Mouse (Mus musculus) heart, embryonic 12.5 days (tissue): Measurements from ENCODE around the gene Hnrnpab. TPM values are rescaled to one million over a fixed set of nuclear protein-coding genes. Genes with fewer than 3 reads are reported as not detected.

ENCODE experiments used
- ATAC-seq: fragments of 200-750 bp; cut with Nextera tagmentation; 2 replicates; pipeline ENCODE4 v1.8.0; 2017; ENCODE audit warnings: moderate TSS enrichment, moderate library complexity; ENCODE audit not compliant: insufficient number of reproducible peaks, low FRiP score
- H3K27ac ChIP-seq: fragments of 300-500 bp; sonication (generic); 2 replicates; pipeline ENCODE4 v1.5.1; 2016; ENCODE audit warnings: mild to moderate bottlenecking, moderate library complexity; ENCODE audit not compliant: poor library complexity, severe bottlenecking
- H3K27me3 ChIP-seq: fragments of 300-500 bp; sonication (generic); replicated peaks from 2 replicates; pipeline ENCODE4 v1.6.1; 2016; ENCODE audit warnings: mild to moderate bottlenecking, moderate library complexity
- H3K36me3 ChIP-seq: fragments of 300-500 bp; sonication (generic); 2 replicates; pipeline ENCODE4 v1.6.1; 2016; ENCODE audit warnings: mild to moderate bottlenecking, moderate library complexity
- H3K4me1 ChIP-seq: fragments of 300-500 bp; sonication (generic); replicated peaks from 2 replicates; pipeline ENCODE4 v1.6.1; 2016; ENCODE audit warnings: mild to moderate bottlenecking
- H3K4me2 ChIP-seq: fragments of 300-500 bp; sonication (generic); 2 replicates; pipeline ENCODE4 v1.6.1; 2016; ENCODE audit warnings: mild to moderate bottlenecking, moderate library complexity
- H3K4me3 ChIP-seq: fragments of 300-500 bp; sonication (generic); 2 replicates; pipeline ENCODE4 v1.5.1; 2016; ENCODE audit warnings: mild to moderate bottlenecking
- H3K9ac ChIP-seq: fragments of 300-500 bp; sonication (generic); 2 replicates; pipeline ENCODE4 v1.6.1; 2016; ENCODE audit warnings: mild to moderate bottlenecking, moderate library complexity
- H3K9me3 ChIP-seq: fragments of 300-500 bp; sonication (generic); replicated peaks from 2 replicates; pipeline ENCODE4 v1.6.1; 2016; ENCODE audit warnings: mild to moderate bottlenecking, moderate library complexity
- WGBS: fragments of 180-500 bp; shearing (Covaris S2); methylation state at CpG from one replicate; pipeline ENCODE4 v1.1.7; 2016; 5-methylcytosine and 5-hydroxymethylcytosine counted together
- polyA plus RNA-seq: library from polyadenylated mRNA; unstranded; fragments of >200 nt; fragmentation: Nextera tagmentation; extraction: Ambion mirVana; gene quantifications from 2 replicates; pipeline ENCODE4 v1.2.1, GENCODE M21; 2016

Gene Hnrnpab
- polyA plus RNA-seq, 1 experiment from 2014 or later, result 428 TPM

DNA sequence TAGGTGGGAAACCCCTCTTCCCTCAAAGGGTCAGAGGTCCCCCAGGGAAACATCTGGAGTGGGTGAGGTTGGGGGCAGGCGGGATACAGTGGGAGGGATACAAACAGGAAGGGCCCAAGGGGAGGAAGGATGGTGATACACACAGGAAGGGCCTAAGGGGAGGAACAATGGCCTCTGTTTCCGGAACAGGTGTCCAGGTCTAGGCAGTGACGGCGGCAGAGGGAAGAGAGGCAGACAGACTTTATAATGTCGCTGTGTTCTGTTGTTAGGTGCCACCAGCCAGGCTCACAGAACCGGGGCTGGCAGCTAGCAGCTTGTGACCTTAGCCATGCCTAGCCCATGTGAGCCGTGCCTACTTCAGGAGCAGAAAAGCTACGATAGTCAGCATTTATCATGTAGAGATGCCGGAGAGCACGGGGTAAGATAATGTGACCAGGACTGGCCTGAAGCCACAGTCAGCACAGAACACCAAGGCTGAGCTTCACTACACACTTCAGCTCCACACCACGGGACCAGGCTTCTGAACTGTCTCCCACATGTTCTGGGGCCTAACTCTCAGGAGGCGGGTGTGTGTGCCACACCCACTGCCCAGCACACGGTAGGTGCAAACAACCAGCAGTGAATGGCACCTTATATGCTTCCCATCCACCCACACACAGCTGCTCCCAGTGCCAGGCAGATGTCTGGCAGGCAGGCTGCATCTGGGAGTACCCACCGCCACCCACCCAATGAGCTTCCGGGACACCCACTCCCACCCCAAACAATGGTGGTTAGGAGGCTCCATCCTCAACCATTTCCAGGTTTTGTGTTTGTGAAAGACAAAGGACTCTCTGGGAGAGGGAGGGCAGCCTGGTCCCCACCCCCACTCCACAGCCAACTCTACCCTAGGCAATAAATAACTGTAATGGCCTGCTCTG, 40.4 kb upstream of the Hnrnpab start:
- H3K9ac ChIP-seq, result no peak overlapping the region
- no peak overlapping the region for H3K4me3 ChIP-seq
- peaks cover 16% of the 10 kb centered on the region; the same call in 1 of the 2 replicates for H3K27me3 ChIP-seq
- peak overlapping the region; percentile 15; the same call in 1 of the 2 replicates for H3K4me2 ChIP-seq
- H3K27ac ChIP-seq, result no peak overlapping the region
- peaks cover 46% of the 10 kb centered on the region for H3K4me1 ChIP-seq
- WGBS, result 57% methylated on average over 15 of the region's 15 CpGs
- H3K9me3 ChIP-seq, result no peaks in the 10 kb centered on the region
- peaks cover 21% of the 10 kb centered on the region for H3K36me3 ChIP-seq
- no peak; the same call in 1 of the 2 replicates for ATAC-seq

DNA sequence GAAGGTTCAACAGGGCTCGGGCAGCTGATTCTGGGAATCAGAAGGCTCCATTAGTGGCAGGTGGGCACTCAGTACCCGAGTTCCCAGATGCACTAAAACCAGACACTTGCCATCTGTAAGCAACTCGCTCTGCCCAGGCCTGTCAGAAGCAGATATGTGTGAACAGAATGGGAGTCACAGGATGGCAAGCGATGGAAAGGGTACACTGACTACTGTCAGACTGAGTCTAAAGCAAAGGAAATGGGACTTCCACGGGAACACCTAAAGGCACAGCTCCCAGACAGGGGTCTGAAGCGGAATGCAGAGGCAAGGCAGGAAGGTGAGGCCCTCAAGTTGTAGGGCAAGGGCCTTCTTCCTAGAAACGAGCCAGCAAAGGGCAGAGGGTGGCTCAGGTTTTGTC, 39.6 kb upstream of the Hnrnpab start:
- H3K27me3 ChIP-seq, result peaks cover 16% of the 10 kb centered on the region; the same call in 1 of the 2 replicates
- WGBS, result 75% methylated on average over 7 of the region's 7 CpGs
- no peak for ATAC-seq
- H3K9me3 ChIP-seq, result no peaks in the 10 kb centered on the region
- H3K9ac ChIP-seq, result no peak overlapping the region
- H3K36me3 ChIP-seq, result peaks cover 21% of the 10 kb centered on the region
- H3K4me1 ChIP-seq, result peaks cover 46% of the 10 kb centered on the region
- no peak overlapping the region for H3K27ac ChIP-seq
- H3K4me2 ChIP-seq, result no peak overlapping the region
- no peak overlapping the region for H3K4me3 ChIP-seq

GRCm38 (mm10) chr11:51645293-51645692, 38.6 kb upstream of the Hnrnpab start:
- H3K4me3 ChIP-seq, result no peak overlapping the region
- H3K27me3 ChIP-seq, result peaks cover 16% of the 10 kb centered on the region; the same call in 1 of the 2 replicates
- peaks cover 21% of the 10 kb centered on the region for H3K36me3 ChIP-seq
- no peaks in the 10 kb centered on the region for H3K9me3 ChIP-seq
- WGBS, result 83% methylated on average over 13 of the region's 13 CpGs
- no peak overlapping the region for H3K27ac ChIP-seq
- no peak for ATAC-seq
- H3K4me1 ChIP-seq, result peaks cover 43% of the 10 kb centered on the region
- H3K9ac ChIP-seq, result no peak overlapping the region
- no peak overlapping the region for H3K4me2 ChIP-seq

- peaks cover 21% of the 10 kb centered on the region for H3K36me3 ChIP-seq
- H3K27me3 ChIP-seq, result peaks cover 16% of the 10 kb centered on the region; the same call in 1 of the 2 replicates
- H3K27ac ChIP-seq, result no peak overlapping the region
- no peak overlapping the region for H3K9ac ChIP-seq
- 68% methylated on average over 16 of the region's 16 CpGs for WGBS
- H3K4me2 ChIP-seq, result peak overlapping the region; percentile 10
- no peak for ATAC-seq
- 0 out of 2 replicates have a peak overlapping the region, but pooled peaks have one; percentile 2 for H3K4me3 ChIP-seq
- H3K4me1 ChIP-seq, result peaks cover 33% of the 10 kb centered on the region
- no peaks in the 10 kb centered on the region for H3K9me3 ChIP-seq
Observed at GRCm38 (mm10) chr11:51644217-51644616, 37.6 kb upstream of the Hnrnpab start.

- H3K27me3 ChIP-seq, result peaks cover 16% of the 10 kb centered on the region; the same call in 1 of the 2 replicates
- no peak overlapping the region for H3K9ac ChIP-seq
- peaks cover 28% of the 10 kb centered on the region for H3K4me1 ChIP-seq
- no peaks in the 10 kb centered on the region for H3K9me3 ChIP-seq
- H3K4me2 ChIP-seq, result peak overlapping the region; percentile 10
- WGBS, result 40% methylated on average over 15 of the region's 15 CpGs
- peaks cover 21% of the 10 kb centered on the region for H3K36me3 ChIP-seq
- ATAC-seq, result no peak
- H3K4me3 ChIP-seq, result 0 out of 2 replicates have a peak overlapping the region, but pooled peaks have one; percentile 2
- H3K27ac ChIP-seq, result no peak overlapping the region
Observed at GRCm38 (mm10) chr11:51643761-51644160, 37.1 kb upstream of the Hnrnpab start.

DNA sequence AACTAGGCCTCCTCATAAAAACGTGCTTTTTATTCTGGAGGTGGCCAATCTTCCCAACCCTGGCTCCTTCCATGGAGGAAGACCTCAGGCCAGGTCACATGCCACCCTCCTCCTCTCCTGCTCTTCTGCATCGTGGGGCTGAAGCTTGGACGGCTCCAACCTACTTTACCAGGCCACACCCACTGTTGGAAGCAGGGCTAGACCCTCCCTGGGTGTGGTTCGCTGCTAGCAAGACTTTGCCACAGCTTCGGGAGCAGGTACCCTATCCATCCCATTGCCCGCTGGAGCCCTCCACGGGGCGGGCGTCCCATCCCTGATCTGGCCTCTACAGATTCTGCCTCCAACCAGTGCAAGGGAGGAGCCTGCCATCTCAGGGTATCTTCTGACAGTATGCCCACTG, 36.6 kb upstream of the Hnrnpab start:
- Histone ChIP-seq H3K27me3 (peaks cover 16% of the 10 kb centered on the region; the same call in 1 of the 2 replicates), H3K27ac (no peak overlapping the region), H3K4me3 (no peak overlapping the region), H3K4me2 (peak overlapping the region; percentile 10; the same call in 1 of the 2 replicates), H3K9ac (no peak overlapping the region), H3K4me1 (peaks cover 22% of the 10 kb centered on the region), H3K36me3 (peaks cover 21% of the 10 kb centered on the region), H3K9me3 (no peaks in the 10 kb centered on the region)
- no peak for ATAC-seq
- WGBS, result 57% methylated on average over 9 of the region's 9 CpGs

DNA sequence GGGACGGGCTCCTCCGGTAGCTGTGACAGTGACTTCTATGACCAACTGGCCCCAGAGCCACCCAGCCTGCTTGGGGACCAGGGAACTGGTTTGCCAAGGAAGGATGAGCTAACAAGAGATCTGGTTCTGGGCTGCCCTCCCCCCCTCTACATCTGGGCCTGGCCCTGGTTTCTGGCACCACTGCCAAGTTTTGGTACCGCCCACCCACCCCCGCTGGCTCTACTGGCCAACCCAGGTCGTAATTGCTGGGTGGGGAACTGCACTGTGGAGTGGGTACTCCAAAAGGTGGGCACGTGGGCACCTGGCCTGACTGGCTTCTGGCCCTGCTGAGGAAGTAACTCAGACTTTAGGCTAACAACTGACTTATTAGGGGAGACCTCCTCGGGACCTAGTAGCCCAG, 34.1 kb upstream of the Hnrnpab start:
- no peak overlapping the region for H3K27ac ChIP-seq
- H3K4me2 ChIP-seq, result no peak overlapping the region
- H3K9ac ChIP-seq, result no peak overlapping the region
- peaks cover 20% of the 10 kb centered on the region for H3K36me3 ChIP-seq
- ATAC-seq, result no peak
- no peaks in the 10 kb centered on the region for H3K9me3 ChIP-seq
- H3K27me3 ChIP-seq, result peaks cover 16% of the 10 kb centered on the region; the same call in 1 of the 2 replicates
- no peak overlapping the region for H3K4me3 ChIP-seq
- WGBS, result 75% methylated on average over 7 of the region's 7 CpGs
- peaks cover 20% of the 10 kb centered on the region for H3K4me1 ChIP-seq

GRCm38 (mm10) chr11:51638497-51638896, 31.9 kb upstream of the Hnrnpab start:
- no peak for ATAC-seq
- H3K9ac ChIP-seq, result no peak overlapping the region
- no peak overlapping the region for H3K4me3 ChIP-seq
- H3K36me3 ChIP-seq, result 0 out of 2 replicates have a peak, but pooled peaks cover 1% of the 10 kb centered on the region
- H3K9me3 ChIP-seq, result no peaks in the 10 kb centered on the region
- no peak overlapping the region for H3K27ac ChIP-seq
- peaks cover 26% of the 10 kb centered on the region for H3K4me1 ChIP-seq
- WGBS, result 72% methylated on average over 5 of the region's 5 CpGs
- no peaks in the 10 kb centered on the region for H3K27me3 ChIP-seq
- peak overlapping the region; percentile 55 for H3K4me2 ChIP-seq

GRCm38 (mm10) chr11:51637971-51638414, 31.3 kb upstream of the Hnrnpab start:
- H3K4me1 ChIP-seq, result peaks cover 21% of the 10 kb centered on the region
- ATAC-seq, result no peak
- H3K4me3 ChIP-seq, result peak overlapping the region; percentile 29
- no peaks in the 10 kb centered on the region for H3K9me3 ChIP-seq
- WGBS, result 5% methylated on average over 17 of the region's 17 CpGs
- H3K27me3 ChIP-seq, result no peaks in the 10 kb centered on the region
- H3K36me3 ChIP-seq, result no peaks in the 10 kb centered on the region
- peak overlapping the region; percentile 64; the same call in 1 of the 2 replicates for H3K9ac ChIP-seq
- H3K27ac ChIP-seq, result 0 out of 2 replicates have a peak overlapping the region, but pooled peaks have one; percentile 16
- peak overlapping the region; percentile 55 for H3K4me2 ChIP-seq

DNA sequence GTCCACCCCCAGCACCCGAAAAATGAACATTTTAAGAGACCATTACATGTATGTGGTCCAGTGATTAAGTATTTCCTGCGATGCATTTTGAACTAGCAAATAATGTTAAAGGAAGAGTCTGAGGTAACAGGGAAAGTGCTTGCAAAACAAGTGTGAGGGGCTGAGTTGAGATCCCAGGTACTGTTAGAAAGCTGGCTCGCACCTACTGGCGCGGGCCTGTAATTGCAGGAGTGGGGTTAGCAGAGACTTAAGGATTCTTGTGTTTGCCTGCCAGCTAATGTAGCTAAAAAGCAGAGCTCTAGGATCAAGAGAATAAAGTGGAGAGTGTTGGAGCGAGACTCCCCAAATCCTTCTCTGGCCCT, 29.7 kb upstream of the Hnrnpab start:
- Histone ChIP-seq H3K9ac (peak overlapping the region; percentile 76), H3K4me1 (peaks cover 20% of the 10 kb centered on the region), H3K27me3 (no peaks in the 10 kb centered on the region), H3K36me3 (0 out of 2 replicates have a peak, but pooled peaks cover 3% of the 10 kb centered on the region), H3K4me3 (peak overlapping the region; percentile 73), H3K4me2 (peak overlapping the region; percentile 68), H3K27ac (peak overlapping the region; percentile 65), H3K9me3 (no peaks in the 10 kb centered on the region)
- 0 out of 2 replicates have a peak, but pooled peaks have one; percentile 48 for ATAC-seq
- 4% methylated on average over 6 of the region's 6 CpGs for WGBS
